Mouse (Mus musculus): ENCODE data around the gene Cdh13. TPM values are rescaled to one million over a fixed set of nuclear protein-coding genes. Genes with fewer than 3 reads are reported as not detected.

Cdh13 gene
- polyA plus RNA-seq, 3 experiments from 2014 or later, result 0.15 to 0.35 TPM; not detected in 1

DNA sequence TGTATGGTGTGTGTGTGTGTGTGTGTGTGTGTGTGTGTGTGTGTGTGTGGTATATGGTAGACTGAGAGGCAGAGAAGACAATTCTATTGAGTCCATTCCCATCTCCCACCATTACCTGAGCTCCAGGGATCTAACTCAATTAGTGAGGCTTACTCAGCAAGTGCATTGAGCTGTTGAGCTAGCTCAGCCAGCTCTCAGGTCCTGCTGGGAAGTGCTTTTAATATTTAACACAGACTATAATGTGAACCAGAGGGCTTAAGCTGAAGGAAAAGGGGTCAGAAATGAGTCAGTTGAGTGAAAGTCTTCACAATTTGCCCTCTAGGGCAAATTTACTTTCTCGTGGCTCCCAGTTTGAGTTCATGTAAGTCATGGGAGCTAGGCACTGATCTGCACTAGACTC lies 297.7 kb downstream of the Cdh13 start:
- ATAC-seq, result no peak

DNA sequence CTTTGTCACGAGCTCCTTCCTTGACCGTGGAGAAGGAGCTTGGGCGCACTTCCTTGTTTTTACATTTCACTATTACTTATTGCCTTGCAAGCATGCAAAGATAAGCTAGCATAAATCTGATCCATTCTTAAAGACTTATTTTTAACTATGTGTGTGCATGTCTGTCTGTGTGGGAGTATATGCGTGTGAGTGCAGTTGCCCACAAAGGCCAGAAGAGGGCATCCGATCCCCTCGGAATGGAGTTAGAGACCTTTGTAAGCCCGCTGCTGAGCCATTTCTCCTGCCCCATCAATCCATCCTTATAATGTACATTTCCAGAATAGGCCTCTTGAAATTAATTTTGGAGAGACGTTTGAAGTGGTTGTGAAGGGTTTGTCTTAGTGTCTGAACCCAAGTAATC lies 298.7 kb downstream of the Cdh13 start:
- ATAC-seq, result no peak

DNA sequence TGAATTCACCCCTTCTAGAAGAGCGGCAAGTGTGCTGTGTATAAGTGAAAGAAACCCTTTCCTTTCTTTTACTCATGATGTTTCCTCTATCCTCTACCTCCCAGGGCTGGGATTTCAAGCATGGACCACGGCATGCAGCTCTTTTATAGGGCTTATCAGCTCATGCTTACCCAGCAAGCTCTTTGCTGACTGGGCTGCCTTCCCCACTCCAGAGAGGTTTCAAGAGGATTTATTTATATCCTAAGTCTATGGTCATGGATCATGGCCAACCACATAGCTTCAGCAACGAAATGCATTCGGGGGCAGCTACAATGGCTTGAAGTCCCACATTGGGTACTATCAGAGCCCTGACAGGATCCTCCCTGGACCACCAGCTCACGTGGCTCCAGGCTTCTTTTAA lies 304.4 kb downstream of the Cdh13 start:
- ATAC-seq, result no peak

DNA sequence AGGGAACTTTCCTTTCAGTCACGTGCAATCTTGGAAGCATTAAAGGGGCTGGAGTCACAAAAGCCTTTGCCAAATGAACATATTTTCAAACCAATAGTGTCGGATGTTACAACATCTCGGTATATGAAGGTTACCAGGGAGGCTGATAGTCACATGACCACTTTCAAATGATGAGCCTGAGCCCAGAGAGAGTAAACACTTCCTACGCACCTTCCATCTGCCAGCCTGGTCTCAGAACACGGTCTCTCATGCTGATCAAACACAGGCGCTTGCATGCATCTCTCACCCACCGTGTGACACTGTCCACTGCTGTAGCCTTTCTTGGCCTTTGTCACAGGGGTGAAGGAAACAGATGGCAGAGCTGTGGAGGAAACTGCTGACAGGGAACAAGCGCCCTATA lies 313.3 kb downstream of the Cdh13 start:
- ATAC-seq, result no peak

DNA sequence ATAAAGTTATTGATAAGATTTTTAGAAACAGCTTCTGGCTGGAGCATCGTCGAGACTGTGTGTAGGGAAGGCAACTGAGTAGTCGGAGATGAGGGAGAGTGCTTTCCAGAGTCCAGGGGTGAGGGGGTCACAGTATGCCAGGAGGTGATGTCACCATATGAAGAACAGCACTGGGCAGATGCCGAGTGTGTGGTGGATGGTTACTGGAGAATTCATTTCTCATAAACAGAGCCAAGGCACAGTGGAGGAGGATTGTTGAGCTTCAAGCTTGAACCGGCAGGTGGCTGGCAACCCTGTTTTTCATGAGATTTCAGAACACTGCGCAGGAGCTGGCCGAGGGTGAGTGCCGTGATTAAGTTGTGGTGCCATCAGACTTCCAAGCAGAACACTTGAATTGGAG lies 317.8 kb downstream of the Cdh13 start:
- no peak for ATAC-seq

DNA sequence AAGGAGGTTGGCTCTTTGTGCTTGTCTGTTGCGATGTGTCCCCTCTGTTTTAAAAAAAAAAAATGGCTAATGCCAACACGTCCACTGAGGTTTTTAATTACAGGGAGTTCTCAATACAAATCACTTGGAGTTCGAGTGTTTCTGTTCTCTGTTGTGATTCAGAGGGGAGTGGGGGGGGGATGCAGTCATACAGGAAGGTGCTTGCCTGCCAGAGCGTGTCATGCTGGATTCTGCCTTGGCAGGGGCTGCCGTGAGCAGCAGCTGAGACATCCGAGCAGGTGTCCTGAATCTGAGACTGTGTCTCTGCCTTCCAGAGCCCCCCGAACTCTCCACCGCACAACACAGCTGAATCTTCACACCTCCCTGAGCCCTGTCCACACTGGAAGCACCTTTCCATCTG lies 318.5 kb downstream of the Cdh13 start:
- ATAC-seq, result no peak

DNA sequence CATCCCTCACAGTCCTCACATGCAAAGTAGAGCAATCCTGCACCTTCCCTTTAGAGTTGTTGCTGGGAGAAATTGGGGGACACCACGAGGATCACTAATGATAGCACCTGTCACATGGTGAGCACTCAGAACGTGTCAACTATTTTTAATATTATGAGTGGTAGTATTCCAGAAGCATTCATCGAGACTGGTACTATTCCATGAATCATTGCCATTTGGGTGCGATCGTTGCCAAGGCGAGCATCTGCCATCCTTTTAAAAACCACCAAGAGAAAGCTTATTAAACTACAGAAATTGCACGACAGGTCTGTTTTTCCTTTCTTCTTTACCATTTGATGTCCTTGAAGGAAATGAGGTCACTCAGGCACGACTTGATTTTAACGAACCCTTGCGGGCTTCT lies 328.0 kb downstream of the Cdh13 start:
- ATAC-seq, result no peak

DNA sequence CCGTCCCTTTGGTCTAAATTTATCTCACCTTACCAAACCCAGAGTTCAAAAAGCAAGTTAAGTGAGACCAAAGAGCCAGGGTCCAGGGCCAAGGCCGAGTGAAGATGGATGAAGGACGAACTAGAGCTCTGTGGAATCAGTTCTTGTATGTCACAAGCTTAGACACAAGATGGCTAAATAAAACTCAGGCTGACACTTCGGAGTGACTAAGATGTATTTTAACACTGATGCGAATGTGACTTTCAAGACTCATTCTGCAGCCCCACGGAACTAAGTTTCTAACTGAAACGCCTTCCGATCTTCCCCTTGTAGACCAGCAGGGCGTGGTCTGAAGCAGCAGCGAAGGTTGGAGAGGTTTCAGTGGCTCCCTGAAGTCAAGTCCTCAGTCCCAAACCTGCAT lies 334.7 kb downstream of the Cdh13 start:
- ATAC-seq, result no peak

DNA sequence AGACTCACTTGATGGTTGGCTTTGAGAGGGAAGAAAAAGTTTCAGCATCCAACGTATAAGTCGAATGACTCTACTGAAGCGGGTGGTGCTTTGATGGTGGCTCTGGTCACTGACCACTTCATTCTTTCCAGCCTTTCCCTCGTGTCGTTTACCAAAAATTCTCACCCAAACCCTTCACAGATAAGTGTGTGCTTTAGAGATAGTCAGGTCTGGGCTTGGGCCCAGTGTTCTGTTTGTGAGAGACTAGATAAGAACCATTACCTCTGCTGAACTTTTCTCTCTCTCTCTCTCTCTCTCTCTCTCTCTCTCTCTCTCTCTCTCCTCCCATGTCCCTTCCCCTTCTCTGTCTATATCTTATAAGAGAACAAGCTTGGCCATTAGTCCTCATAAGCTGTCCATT lies 342.9 kb downstream of the Cdh13 start:
- ATAC-seq, result no peak

DNA sequence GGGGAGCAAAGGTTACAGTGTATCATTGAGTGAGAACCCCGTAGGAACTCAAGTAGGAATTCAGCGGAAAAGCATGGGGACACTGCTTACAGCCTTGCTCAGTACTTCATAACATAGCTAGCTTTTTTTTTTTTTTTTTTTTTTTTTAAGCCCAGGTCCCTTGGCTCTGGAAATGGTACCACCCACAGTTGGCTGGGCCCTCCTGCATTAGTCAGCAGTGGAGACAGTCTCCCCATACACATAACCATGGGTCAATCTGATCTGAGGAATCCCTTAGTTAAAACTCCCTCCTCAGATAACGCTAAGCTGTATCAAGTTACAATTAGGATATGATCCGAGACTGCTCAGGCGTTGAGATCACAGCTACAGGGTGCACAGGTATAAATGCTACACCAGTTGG lies 344.2 kb downstream of the Cdh13 start:
- ATAC-seq, result no peak

DNA sequence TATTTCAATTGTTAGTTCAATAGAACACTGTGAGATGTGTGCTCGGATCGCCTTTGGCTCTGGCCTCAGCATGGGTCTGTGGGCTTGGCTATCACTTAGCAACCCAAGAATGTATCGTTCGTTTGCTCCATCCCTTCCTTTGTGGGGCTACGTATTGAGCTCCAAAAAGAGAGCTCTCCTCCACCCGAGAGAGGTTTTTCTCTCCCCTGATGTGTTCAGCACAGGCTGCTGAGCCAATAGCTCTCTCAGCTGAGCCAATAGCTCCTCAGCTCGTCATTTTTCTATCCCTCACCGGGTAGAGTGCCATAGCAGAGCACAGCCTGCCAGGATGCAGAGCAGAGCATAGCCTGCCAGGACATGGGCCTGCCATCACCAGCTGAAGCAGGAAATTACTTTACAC lies 345.2 kb downstream of the Cdh13 start:
- ATAC-seq, result no peak

DNA sequence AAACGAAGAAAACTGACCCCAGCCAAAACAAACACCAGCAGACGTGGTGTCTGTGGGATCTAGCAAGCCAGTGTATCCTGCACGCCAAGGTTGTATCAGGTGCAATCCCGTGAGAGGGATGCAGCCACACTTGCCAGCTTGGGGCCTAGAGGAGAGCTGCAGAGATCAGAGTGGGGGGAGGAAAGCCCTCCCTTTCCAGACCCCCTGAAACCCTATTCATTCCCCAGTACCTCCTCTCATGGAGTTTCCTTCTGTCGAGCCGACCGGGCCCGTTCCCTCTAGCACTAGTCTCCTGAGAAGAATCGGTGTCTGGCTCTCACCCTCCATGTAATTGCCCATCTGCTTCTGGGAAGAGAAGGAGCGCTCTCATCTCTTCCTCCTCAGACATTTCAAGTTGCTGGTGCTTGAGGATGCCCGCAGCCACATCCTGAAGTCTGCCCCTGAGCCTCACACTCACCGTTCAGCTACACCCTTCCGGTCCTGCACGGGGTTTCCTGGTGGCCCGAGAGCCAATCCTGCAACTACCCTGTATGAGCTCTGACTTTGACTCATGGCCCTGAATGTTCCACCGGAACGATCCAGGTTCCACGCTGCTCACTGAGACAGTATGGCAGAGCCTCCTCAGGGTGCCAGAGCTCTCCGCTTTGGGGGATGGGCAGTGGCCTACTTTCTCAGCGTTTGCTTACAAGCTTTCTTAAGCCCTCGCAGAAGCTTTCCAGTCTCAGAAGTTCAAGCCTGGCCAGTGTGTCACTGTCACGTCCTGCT lies 351.9 kb downstream of the Cdh13 start:
- ATAC-seq, result no peak

DNA sequence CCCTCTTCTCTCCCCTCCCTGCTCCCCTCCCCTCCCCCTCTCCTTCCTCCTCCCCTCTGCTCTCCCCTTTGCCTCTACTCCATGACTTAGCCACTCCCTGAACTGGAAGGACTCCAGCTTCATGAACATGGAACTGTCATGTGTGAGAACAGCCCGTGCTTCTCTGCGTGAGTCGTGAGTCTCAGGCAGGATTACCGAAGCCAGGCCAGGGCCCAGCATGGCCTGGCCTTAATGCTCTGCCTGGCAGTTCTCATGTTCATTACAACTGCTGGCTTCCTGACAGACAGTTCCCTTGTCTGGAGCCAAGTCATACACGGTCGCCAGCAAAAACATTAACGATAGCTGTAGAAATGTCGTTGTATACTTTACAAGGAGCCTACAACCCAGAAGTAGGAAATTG lies 356.1 kb downstream of the Cdh13 start:
- no peak for ATAC-seq

DNA sequence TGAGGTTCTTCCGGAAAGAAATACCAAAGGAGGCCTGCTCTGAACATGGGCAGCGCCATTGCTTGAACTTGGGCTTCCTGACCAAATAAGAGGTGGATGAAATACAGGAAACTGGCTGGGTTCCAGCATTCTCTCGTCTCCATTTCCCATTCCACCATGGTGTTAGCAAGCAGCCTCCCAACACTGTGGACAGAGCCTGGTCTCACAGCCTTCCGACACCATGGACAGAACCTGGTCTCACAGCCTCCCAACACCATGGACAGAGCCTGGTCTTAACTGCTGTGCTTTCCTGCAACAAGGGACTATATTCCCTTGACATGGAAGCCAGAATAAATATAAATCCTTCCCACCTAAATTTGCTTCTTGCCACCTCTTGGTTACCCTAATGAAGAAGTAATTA lies 358.3 kb downstream of the Cdh13 start:
- ATAC-seq, result no peak

DNA sequence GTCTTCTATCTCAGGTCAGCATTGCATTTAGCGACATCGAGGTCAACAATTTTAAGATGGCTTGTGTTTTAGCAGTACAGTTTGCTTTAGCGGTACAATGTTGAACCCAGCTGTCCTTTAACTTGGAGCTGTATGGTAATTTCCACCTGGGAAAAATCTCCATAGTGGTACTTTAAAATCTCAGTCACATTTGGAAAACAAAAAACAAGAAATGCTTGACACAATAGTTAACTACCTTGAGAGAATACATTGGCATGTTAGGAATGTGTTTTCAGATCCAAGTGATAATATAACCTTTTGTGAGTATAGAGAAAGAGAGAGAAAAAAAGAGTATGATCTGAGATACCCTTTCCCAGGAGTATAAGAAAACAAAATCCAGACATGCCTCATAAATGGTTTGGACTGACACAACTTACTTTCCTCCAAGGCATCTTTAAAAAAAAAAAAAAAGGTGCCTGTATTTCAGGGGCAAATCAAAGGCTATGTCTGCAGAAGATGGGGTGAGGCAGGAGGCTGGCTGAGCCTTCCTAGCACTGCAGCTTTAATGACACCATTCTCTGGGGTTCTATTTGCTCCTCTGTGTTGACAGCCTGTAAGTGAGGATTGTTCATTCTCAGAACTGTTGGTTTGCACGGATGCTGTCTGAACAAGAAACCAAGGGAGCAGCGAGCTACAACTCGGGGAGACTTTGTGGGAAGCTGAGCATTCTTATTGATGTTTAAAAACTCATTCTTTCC lies 365.4 kb downstream of the Cdh13 start:
- no peak for ATAC-seq

DNA sequence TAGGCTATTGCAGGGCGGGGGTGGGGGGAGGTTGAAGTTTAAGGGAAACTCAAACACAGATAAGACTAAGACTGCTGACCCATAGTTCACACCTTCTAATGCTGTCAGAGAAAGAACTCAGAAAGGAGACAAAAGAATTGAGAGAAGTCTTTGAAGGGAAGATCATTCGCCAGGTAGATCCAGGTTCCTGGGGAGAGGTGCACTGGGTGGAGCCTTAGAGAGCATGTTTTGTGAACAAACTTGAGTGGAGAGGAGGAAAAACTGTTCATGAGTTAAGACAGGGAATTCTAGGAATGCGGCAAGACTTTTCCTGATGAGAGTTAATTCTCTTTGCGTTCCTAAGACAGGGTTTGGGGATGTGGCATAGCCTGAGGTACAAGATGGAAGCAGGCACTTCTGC lies 366.4 kb downstream of the Cdh13 start:
- no peak for ATAC-seq

DNA sequence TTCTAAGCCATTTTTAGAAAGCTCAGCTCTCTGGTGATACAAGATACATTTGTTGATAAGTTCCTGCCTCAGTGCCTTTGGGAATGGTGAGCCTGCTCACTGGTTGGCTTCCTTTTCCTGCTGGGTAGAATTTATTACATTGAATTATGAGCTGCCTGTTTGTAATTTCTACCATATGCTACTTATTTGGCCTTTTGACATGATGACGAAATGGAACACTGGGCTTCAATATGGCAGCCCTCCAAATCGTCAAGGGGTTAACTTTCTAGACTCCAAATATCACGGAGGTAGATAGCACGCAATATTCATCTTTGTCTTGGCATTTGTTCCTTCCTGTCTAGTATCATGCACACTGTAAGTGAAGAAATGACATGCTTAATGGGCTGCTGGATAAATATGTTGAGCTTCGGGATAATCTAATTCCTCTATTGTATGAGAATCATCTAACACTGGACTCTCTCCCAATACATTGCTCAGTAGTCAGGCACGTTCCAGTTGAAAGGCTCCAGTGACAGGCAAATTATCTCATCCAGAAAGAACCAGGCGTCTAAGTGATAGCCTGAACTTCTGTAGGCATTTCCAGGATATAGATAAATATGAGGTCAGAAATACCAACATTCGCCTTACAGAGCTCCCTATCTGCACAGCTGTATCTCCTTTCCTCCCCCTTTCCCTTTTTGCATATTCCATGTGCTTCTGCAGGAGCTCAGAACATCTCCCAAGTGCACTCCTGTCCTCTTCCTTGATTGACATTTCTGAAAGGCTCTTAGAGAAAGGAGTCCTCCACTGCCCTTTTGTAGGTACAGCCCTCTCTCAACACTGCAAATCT lies 378.7 kb downstream of the Cdh13 start:
- no peak for ATAC-seq

DNA sequence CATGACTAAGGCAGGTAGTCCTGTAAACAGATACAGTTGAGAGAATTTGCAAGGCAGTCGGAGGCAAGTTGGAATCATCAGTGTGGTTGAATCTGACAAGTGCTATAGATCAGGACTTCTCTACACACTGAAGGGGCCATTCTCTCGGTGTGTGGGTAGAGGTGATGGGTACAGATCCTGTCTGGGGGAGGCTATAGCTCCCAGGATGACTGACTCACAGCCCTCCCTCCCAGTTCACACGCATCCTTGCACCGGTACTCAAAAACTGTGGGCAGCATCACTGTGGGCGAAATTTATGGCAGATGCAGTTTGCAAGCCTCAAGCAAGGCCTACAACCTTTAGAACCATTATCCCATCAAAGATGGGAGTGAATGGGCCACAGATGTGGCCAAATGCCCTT lies 381.5 kb downstream of the Cdh13 start:
- no peak for ATAC-seq

DNA sequence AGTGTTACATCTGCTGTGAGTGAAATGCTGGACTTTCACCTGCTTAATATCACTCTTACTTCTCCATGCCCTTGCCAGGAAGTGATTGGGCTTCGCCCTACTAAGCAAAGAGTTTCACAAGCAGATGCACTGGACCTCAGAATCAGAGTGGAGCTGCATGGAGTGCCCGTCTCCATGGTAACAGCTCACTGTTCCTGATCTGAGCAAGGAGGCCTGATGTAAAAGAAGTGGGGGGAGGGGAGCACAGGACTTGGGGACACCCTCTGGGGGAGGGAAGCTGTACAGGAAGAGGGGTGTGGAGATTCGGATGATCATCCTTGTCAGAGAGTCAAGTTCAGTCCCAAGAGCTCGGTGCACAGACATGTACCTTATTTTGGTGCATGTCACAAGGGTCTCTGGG lies 384.2 kb downstream of the Cdh13 start:
- ATAC-seq, result no peak

DNA sequence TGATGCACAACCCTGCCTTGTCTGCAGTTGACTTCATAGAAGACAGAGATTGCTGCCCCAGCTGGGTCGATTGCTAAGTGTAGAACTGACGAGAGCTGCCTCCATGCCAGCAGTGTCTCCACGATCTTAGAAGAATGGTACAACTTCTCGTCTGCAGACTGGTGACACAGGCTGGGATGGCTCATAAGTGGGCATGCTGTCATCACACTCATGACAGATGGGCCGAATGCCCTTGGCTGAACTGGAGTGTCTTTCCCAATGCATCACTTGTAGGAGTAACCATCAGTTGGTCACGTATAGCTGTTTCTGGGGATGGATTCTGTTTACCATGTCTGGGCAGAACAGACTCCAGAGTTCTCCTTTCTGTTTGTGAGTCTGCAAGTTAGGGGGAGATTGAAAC lies 392.7 kb downstream of the Cdh13 start:
- no peak for ATAC-seq

DNA sequence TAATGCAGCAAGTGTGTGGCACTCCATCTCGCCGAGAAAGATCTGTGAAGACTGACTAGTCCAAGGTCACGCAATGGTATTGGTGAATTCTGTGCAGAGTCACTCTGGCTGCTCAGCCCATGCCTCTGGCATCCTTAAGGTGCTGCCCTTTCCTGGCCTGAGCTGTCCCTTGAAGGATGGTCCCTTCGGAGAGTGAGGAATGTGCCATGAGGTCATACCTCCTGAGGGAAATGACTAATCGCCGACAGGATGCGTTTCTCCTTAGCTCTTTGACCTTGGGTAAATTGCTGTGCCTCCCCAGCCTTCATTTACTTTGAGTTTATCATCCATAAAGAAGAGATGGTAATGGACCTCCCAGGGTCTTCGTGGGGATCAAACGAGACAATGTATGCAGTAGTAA lies 395.8 kb downstream of the Cdh13 start:
- ATAC-seq, result no peak

DNA sequence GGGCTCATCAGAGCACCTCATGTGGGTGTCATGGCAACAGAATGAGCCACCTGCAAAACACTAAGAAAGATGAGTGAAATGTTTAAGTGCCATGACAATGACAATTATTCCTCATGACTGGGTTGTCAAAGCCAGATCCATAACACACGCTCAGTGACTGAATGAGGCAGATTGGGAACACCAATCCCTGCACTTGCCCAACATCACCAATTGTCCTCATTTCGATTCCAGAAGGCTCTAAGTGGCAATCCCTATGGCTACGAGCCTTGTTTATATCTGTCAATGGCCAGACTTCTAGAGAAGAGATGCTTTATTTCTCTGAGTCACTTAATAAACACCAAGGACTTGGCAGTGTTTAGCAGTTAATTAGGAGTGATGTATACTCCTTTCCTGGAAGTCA lies 399.9 kb downstream of the Cdh13 start:
- no peak for ATAC-seq

DNA sequence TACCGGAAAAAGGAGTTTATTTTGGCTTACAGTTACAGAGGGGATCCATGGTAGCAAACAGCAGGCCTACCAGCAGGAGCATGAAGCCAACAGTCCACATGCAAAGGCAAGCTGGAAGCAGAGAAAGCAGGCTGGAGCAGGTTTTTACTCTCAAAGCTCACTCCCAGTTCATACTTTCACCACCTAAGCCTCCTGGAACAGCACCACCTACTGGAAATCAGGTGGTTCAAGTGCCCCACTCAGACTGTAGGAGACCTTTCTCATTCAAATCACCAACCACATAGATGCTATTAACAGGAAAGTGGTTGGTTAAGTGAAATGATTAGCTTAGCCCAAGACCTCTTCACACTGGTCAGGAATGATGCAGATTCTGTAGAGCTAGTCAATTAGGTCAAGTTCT lies 402.3 kb downstream of the Cdh13 start:
- no peak for ATAC-seq

DNA sequence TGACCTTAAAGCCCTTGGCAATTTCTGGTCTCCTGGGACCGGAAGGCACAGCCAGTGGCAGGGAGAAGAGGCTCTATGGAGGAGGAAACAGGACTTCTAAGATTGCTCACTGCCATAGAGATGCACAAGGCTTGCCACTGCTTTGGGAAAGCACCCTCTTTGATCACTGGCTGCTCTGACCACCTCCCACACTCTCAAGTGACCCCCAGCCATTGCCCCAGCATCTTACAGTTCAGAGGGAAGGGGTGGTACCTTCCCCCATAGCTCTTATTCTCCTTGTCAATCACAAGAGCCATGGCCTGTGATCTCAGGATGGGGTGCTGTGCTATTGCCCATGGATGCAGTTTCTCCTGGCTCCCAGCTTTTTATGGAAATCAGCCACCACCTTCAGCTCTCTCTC lies 406.3 kb downstream of the Cdh13 start:
- ATAC-seq, result no peak

Measured in inflammation-experienced regulatory T-cells, adult 6 months (primary cell).